Mouse (Mus musculus): ENCODE results near the gene Sgsm1.

Sgsm1 gene

DNA sequence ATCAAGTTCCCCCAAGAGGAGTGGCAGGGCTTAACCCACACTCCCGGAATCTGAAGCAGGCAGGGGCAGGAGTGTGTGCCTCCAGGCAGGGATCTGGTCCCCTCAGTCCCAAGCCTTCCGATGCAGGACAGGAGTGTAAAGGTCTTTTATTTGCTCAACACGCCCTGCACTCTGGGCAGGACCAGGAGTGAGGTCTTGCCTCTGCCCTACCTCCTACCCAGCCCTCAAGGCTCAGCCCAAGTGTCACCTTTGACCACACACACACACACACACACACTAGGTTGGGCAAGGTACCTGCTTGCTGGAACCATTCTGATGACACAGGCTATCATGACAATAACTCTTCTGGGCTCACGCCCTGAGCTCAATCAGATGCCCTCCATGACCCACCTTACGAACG lies 91.1 kb downstream of the Sgsm1 start:
- no peak for DNase-seq (ENCODE audit: low read depth, low spot score)

DNA sequence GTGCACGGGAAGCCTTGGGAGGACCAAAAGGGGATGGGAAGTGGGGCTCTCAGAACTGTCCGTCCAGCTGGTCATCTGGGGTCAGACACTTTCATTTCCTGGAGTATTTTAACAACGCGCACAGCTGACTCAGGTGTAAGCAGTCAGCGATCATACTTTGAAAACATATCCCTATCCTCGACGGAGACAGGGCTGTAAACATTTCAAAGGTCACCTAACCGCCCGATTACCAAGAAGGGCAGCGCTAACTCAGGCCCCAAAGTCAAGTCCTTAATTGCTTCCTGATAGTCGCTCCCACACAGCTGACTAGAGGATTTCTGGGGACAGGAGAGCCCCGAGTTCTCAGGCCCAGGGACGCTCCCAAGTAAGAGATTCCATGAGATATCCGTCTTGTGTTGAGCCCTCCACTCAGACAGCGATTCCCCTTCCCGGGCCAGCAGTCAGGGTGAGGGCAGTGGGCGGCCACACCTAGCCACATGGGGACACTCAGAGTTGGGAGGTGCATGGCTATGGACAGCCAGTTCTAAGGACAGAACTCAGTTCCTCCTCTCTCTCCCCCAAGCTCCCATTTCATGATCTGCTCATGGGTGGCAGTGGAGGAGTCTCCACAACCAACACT lies 91.9 kb downstream of the Sgsm1 start:
- no peak for DNase-seq (ENCODE audit: low read depth, low spot score)

DNA sequence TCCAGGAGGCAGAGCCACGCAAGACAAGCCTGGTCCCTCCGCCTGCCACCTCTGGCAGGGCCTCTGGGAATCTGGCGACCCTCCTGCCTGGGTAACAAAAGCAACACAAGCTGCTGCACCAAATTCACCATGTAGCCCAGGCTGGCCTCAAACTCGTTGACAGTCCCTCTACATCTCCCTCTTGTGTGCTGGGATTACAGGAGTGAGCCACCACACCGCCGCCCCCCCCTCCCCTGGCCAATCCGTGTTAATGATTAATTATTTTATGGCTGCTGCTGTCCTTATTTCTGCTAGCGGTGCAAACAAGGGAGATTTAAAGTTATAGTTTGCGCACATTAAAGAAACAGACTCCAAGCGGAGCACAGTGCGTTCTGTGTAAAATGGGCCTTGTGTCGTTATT lies 93.5 kb downstream of the Sgsm1 start:
- no peak for DNase-seq (ENCODE audit: low read depth, low spot score)

DNA sequence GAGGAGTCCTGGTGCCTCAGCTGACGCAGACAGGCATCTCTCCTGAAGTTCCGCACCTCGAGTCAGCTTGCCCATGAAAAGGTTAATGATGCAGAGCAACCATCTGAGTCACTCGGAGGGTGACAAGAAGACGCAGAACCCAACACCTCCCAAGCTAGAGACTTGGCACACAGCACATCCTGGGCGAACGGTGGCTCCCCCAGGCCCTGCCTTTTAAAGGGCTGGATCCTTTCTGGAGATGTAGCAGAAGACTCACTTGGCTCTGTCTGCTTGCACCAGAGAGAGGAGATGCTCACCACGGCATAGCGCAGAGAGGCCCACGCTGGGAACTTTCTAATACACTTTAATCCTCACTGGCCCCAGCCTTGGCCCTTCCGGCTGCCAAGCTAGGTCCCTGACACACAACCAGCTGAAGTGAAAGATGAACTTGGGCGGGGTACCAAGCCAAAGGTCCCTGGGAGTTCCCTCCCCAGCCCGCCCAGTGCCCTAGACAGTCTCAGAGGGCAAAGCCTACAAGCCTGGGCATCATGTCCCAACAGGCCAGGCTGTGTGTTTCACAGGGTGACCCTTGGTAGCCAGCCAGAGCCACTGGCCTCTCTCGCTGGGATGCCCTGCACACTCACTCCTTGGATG lies 94.1 kb downstream of the Sgsm1 start:
- no peak for DNase-seq (ENCODE audit: low read depth, low spot score)

DNA sequence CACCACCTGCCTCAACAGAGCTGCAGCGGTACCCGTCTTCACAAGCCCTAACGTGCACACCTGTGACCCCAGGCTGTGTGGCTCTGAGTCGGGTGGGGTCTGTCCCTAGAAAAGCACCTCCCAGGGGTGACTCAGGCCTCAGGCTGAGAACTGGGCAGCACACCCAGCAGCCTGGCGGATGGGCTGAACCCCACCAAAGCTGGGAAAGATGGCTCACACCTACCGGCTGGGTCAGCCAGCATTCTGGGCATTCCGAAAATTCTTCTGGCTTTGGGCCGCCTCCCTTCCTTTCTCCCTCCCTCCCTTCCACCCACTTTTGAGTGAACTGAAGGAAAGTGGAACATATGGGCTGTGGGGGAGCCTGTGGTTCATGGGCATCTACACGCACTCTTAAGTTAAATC lies 95.0 kb downstream of the Sgsm1 start:
- no peak for DNase-seq (ENCODE audit: low read depth, low spot score)

DNA sequence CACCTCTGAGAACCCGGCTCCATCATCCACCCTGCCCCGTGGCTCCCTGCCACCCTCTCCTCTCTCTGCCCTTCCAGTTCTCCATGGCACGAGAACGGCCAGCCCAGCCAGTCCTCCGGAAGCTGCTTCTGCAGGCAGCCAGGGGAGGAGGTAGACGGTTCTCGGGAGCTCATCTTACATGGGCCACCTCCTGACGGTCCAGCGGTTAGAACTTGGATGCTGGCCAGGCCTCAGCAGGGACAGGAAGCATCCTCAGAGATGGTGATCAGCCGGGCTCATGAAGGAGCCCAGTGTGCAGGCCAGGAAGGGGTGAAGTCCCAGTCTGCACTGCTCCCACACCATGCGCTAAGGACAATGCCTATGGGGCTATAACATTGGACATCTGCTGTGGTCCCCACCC lies 96.1 kb downstream of the Sgsm1 start:
- DNase-seq (ENCODE audit: low read depth, low spot score): no peak

DNA sequence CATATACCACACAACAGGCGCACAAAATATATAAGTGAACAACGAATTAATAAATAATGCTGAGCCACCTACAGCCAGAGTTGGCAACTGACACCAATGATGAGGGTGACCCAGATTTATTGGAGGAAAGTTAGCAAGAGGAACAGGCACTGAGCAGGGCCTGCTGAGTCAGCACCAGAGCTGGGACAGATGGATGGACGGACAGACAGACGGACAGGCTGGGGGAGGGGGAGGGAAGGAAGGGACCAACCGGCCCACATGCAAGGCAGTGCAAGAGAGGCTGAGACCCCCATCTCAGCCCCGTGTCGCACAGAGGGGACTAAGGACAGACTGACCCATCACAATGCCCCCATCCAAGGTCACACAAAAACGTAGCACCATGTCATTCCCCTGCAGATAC lies 96.5 kb downstream of the Sgsm1 start:
- DNase-seq (ENCODE audit: low read depth, low spot score): no peak

DNA sequence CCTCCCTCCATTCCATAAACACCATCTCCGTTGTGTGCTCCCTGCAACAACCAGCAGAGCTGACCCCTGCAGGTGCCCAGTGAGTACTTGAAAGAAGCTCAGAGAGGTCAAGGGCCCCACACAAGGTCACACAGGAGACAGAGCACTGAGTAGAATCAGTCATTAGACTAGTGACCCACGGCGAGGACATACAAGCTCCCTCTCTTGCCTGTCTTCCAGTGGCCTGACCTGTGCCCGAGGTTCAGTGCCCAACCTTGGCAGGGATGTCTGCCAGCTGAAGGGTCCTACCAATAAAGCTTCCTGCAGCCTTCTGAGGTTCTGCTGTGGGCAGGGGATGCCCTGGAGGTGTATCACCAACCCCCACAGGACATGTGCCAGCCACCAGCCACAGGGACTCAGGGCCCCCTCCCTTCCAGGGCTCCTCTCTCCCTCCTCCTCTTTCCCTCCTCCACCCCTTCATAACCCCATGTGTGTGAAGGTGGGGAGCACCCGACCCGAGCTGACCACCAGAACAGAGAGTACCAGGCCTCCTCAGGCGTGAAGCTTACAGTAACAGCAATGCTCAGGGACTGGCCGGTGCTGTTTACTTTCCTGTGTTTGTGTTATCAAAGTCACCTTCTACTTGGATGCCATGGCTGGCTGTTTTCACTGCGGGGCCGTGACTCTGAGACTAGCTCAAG lies 98.3 kb downstream of the Sgsm1 start:
- no peak for DNase-seq (ENCODE audit: low read depth, low spot score)

DNA sequence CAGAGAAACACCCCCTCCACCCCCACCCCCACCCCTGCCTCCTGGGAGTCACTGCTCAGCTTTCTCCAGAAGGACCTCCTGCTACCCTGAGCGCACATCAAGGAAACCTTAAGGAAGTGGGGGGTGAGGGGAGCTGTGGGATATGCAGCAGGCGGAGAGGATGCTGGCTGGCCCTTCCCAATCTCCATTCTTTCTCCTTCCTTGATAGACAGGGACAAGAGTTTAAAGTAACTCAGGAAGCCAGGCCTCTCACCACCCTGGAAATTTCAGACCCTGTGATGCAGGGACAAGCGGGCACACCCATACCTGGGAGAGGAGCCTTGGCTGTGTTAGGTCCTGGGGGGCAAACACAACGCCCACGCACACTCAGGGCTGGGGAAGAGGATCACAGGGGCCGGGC lies 100.3 kb downstream of the Sgsm1 start:
- no peak for DNase-seq (ENCODE audit: low read depth, low spot score)

DNA sequence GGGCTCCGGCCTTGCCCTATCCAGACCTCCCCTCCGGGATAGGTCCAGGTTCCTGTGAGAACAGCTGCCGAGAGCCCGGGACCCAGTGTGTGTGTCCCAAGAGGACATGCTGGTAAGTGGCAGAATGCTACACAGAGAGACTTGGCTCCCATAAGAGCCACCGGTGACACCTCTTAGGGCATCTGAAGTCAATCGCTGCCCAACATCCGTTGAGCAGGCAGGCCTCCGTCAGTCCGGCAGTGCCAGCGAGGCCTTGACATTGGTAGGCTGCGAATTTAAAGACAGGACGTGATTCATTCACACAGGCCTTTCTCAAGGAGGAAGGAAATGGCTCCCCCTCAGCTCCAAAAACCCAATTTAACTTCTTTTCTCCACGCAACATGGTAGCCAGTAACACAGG lies 100.7 kb downstream of the Sgsm1 start:
- no peak for DNase-seq (ENCODE audit: low read depth, low spot score)

DNA sequence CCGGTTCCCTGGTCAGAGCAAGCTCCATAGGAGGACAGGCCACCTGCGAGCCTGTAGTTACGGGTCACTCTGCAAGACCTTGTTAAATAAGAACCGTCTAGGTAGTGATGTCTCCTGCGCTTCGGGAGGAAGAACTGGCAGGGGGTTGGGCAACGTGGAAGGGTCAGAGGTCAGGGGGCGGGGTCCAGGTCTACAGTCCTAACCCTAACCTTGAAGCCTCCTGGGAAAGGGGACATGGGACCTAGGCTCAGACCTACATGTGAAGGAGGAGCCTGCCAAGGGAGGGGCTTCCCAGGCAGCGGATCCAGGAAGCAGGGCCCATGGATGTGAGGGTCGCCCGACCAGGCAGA lies 101.2 kb downstream of the Sgsm1 start:
- no peak for DNase-seq (ENCODE audit: low read depth, low spot score)

DNA sequence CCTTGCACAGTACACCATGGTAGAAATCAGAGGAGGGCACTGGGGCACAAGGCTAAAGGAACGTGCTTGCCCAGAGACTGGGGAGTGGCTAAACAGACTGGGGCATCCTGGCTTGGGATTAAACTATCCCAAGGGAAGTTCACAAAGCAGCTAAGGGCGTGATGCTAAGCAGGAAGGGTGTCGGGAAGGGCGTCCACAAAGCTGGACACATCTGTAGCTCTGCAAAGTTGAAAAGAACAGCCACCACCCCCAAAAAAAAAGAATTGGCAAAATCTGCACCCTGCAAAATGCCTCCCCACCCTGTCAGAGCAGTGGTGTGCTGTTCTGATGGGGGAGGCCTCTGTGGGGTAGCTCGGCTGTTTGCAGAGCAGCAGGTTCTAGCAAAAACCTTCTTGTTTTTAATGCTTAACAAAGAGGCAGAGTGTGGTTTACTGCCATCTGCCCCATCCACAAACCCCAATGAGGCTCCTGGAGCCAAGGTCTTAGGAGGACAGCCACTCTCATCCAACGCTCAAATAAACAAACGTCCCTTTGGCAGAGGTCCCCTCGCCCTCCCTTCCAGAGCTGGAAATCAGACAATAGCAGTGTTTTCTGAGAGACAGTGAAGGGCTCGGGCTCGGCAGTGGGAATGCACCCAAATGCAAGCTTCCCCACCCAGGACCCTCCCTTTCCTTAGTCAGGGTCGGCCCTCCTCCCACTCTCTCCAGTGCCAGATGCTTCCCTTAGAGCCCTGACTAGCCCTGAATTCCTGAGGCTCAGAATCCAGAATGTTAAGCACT lies 101.8 kb downstream of the Sgsm1 start:
- DNase-seq (ENCODE audit: low read depth, low spot score): no peak

DNA sequence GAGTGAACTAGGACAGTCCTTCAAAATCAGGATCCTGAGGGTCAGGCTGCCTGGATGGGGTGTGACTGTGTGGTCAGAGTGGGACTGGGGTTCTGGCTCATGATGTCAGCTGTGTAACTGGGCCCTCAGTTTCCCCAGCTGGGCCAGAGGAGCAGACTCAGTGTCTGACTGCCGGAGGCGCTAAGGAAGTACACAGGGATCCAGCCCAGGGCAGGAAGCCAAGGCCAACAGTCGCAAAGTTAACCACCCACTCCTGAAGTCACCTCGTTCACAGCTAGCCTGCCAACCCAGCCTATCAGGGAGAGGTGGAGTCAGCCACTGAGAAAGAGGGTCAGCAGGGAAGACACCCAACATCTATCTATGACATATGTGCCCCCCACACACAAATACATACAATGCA lies 102.5 kb downstream of the Sgsm1 start:
- DNase-seq (ENCODE audit: low read depth, low spot score): no peak

DNA sequence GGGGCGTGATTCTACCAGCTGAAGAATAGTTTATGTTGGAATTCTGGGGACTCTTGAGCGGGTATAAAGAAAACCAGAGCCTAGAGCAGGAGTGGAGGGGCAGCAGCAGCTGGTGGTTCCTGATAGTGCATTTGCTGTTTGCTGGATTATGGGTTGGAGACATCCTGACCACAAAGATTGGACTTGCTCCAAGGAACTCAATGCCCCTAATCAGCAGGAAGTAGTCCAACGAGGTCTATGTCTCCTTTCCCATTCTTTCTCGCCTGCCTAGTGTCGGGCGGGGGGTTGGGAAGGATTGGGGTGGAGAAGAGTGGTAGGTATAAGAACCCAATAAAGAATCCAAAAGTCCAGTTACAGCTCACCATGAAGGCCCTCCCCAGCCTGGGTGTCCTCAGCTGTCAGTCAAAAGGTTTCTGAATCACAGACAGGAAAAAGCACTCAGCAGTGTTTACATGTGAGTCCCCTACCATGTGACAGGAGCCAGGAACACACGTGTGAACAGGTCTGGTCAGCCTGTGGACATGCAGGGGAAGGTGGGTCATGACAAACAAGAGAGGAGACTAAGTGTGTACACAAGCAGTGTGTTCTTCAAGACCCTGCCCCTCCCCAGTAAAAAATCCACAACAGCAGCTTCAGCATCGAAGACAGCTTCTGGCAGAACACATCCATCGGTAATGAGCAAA lies 103.8 kb downstream of the Sgsm1 start:
- DNase-seq (ENCODE audit: low read depth, low spot score): no peak

DNA sequence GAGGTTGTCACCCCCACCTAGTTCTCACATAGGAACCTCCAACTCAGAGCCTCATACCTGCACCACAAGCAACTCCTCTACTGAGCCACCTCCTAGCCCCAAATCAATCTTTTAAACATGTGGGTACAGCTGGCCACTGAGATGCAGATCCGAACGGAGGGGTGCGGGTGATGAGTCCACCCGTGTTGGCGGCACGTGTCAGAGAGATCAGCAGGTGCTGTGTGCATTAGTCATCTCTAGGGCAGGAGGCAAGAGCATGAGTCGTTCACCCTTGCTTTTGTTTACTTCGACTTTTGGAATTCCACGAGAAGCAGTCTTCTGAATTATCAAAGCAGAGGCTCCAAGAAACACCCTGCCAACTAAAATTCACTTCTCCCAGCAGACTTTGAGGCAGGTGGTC lies 106.4 kb downstream of the Sgsm1 start:
- no peak for DNase-seq (ENCODE audit: low read depth, low spot score)

DNA sequence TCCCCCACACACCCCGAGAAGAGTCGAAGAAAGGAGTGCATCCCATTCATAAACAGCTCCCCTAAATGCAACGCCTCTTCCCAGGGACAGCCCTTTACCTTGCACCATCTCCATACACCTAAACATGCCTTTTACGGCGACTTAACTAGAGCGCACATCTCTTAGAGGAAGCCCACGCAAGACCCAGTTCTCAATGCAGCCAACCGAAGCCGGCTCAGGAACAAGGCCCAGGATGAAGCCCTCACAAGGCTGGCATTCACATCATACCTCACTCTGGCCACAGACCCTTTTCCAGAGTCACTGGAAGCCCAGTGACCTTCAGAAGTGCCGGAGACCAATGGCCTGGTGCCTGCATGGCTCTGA lies 110.8 kb downstream of the Sgsm1 start:
- no peak for DNase-seq (ENCODE audit: low read depth, low spot score)

DNA sequence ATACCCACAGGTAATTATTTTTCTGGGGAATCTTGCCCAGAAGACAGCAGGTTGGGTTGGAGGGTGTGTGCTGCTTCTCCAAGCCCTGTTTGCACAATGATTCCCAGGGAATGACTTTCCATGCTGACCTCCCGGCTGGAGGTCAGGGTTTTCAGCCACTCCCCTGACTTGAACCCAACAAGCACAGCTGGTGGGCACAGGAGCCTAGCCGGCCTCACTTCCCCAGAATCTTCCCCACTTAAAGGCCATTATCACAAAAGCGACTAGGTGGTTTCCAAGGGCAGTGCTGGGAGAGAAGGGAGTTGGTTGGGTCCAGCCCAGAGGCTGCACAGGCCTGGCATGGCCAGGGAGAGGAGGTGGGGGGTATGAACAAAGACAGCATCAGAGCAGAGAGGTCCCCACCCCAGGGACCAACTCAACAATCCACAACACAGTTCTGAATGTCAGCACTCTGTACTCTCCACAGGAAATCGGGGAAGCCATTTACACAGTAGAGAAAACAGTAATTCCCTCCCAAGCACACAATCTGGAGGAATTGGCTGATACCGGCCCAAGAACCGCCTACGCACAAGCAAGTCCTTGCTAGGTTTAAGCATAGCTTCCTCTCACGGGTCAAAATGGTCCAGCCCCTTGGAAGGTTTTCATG lies 111.3 kb downstream of the Sgsm1 start:
- DNase-seq (ENCODE audit: low read depth, low spot score): no peak

DNA sequence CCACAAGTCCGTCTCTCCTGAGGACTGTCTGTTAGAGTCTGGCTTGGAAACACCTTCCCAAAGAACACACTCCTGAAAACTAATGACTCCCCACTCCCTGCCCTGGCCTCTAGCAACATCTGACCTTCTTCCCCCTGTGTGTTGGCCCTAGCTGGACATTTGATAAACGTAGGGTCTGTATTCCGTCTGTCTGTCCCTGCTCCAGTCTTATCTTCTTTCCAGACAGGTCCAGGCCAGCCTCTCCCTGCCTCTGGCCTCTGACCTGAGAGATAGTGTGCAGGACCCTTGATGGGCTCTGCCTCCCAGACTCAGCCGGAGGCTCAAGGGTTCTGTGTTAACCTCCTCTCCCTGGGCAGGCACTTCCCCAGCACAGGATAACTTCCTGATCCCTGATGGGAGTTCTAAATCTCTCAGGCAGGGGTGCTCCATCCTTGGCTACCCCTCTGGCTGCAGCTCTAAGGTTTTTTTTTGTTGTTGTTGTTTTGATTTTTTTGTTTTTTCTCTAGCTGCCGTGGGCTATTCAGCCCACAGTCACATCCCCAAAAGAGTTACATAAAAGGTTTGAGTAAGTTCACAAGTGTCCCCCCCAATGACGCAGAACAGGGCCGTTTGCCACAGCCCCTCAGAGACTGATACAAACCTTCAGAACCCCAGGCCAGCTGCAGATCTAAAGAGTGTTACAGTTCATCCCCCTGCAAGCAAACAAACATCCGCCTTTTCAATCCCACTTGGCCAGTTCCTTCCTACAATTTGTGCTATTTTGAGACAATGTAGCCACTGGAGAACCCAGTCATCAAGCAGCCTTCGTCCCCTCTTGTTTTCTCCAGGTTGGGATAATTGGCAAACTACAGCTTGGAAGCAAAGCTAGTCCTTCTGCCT lies 113.4 kb downstream of the Sgsm1 start:
- DNase-seq (ENCODE audit: low read depth, low spot score): no peak

DNA sequence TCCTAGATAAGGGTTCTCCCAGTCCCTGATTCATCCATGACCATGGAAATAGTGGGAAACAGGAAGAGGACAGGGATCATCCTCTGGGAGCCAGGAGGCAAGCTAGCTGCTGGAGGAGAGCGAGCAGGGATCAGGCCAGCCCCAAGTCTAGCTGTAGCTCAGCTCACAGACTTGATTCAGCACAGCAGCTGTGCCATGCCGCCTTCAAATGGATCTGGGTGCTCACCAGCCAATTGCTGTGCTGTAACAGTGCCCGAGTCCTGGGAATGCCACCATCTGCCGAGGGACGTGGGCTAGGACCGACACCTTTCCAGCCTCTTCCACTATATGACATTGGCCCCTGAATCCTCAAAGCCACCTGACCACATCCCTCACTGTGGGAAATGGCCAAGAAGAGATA lies 114.7 kb downstream of the Sgsm1 start:
- DNase-seq (ENCODE audit: low read depth, low spot score): no peak

DNA sequence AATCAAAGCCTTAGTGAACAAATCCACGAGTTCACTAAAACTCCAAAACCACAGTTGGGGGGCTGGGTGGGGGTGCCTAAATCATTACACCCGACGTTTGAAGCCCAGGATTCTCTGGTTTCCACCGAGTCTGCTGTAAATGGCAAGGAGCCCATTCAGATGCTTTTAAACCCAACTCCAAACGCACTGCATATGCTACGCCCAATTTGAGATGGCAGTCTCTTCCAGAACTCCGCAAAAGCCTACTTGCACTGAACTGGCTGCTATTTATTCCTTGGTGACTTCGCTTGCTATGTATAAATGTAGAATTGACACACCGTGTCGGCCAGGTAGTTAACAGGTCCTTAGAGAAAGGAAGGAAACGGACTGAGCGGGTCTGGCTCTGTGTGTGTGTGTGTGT lies 115.1 kb downstream of the Sgsm1 start:
- no peak for DNase-seq (ENCODE audit: low read depth, low spot score)

DNA sequence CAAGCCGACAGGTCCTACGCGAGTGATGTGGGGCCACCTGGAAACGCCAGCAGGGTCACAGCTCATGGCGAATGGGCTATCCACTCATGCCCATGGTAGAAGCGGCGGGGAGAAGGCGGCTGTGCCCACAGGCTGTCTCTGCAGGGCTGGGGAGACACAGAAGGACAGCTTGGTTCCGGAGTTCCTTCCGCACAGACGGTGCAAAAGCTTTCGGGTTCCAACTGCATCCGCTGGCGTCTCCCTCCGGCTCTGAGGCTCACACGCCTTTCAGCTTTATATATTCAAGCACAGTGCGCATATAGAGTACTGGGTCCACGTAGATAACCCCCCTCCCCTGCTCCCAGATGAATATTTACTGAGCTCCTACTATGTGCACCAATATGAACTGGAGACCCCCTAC lies 116.8 kb downstream of the Sgsm1 start:
- DNase-seq (ENCODE audit: low read depth, low spot score): no peak

Data from WW6 (cell line).